26 mouse cellular contexts compared by ENCODE assay signal in the genomic region with DNA sequence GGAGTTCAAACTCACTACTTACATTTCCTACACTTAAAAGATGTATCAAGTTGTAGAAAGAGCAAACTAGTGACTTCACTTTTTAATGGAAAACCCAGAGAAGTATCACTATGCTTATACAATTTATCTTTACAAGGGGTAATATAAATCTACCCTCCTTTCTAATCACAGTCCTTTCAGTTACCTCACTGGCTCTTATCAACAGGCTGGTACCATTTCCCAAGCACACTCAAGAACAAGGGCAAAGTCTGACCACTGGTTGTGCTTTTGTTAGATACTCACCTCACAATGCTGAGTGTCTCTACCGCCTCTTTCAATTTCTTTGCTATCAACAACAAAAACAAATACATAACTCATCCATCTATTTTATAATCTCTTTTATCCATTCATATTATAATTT. TPM values are rescaled to one million over a fixed set of nuclear protein-coding genes. Genes with fewer than 3 reads are reported as not detected.
A peak's percentile ranks its signal among the peaks of the same experiment; 100 is the strongest.
DNase-seq lines count a peak whose midpoint lies in the region; ATAC-seq and TF ChIP-seq lines count a peak whose summit lies in the region.
"Had no signal": no experiment of that assay in that cellular context is flagged by ENCODE, and none has a peak within 500 bp of the region (broad histone marks: within the 10 kb centered on the region; RNA-seq: fewer than 3 reads in every experiment).

No protein-coding gene starts in this region.

- no peak for ATAC-seq in liver, postnatal 0 days
- ATAC-seq in intestine, postnatal 0 days, result peak; percentile 79
- ATAC-seq in stomach, postnatal 0 days (ENCODE audit: low FRiP score, low TSS enrichment), result 0 out of 2 replicates have a peak, but pooled peaks have one; percentile 40
- ATAC-seq: activated CD4-positive, CD25-positive, alpha-beta regulatory T cell, adult 4 months; CD4-positive, CD25-positive, alpha-beta regulatory T cell, adult 4 months; forebrain, embryonic 14.5 days; forebrain, embryonic 16.5 days; Patski had no signal

- no peak overlapping the region for H3K4me3 ChIP-seq in liver, adult 2 months (ENCODE audit: insufficient read depth, low read depth, low read length)
- no peak overlapping the region for H3K4me3 ChIP-seq in liver, postnatal 0 days (ENCODE audit: low read depth, low read length)
- H3K4me3 ChIP-seq in intestine, postnatal 0 days (ENCODE audit: low read depth, low read length), result no peak overlapping the region
- H3K4me3 ChIP-seq in stomach, postnatal 0 days (ENCODE audit: low read depth, low read length), result no peak overlapping the region
- H3K4me3 ChIP-seq: embryonic facial prominence, embryonic 13.5 days; embryonic facial prominence, embryonic 15.5 days; erythroblast, embryonic 14.5 days; forebrain, embryonic 10.5 days; forebrain, embryonic 12.5 days had no signal

- whole genome bisulfite sequencing in liver, adult 2 months, result 94% methylated on average over 1 of the region's 1 CpGs
- whole genome bisulfite sequencing in liver, postnatal 0 days (ENCODE audit: insufficient replicate concordance), result 77% methylated on average over 1 of the region's 1 CpGs
- 46% methylated on average over 1 of the region's 1 CpGs for WGBS in intestine, postnatal 0 days
- 78% methylated on average over 1 of the region's 1 CpGs for WGBS in stomach, postnatal 0 days

- no peaks in the 10 kb centered on the region for H3K79me2 ChIP-seq in liver, adult 2 months (ENCODE audit: control insufficient read depth, insufficient read depth, low read length)

- H3K36me3 ChIP-seq in liver, adult 2 months (ENCODE audit: control insufficient read depth, insufficient read depth, low read length), result peaks cover 25% of the 10 kb centered on the region
- H3K36me3 ChIP-seq in liver, postnatal 0 days (replicated peaks; ENCODE audit: insufficient read depth, low read length), result no peaks in the 10 kb centered on the region
- peaks cover 3% of the 10 kb centered on the region; the same call in 1 of the 2 replicates for H3K36me3 ChIP-seq in intestine, postnatal 0 days (ENCODE audit: control insufficient read depth, insufficient read depth)
- H3K36me3 ChIP-seq in stomach, postnatal 0 days (ENCODE audit: control insufficient read depth, insufficient read depth, low read length), result no peaks in the 10 kb centered on the region
- H3K36me3 ChIP-seq: embryonic facial prominence, embryonic 13.5 days; embryonic facial prominence, embryonic 15.5 days; forebrain, embryonic 10.5 days; forebrain, embryonic 12.5 days; G1E had no signal

- TF ChIP-seq EP300 in liver, postnatal 0 days (IDR thresholded peaks at IDR 0.05; ENCODE audit: low read depth), result no peak
- no peak for TF ChIP-seq EP300 in stomach, postnatal 0 days (optimal IDR thresholded peaks at IDR 0.05)

- DNase-seq in liver, adult 2 months (ENCODE audit: extremely low read depth, low read depth, low spot score), result peak; percentile 26
- DNase-seq in liver, postnatal 0 days, result no peak
- DNase-seq in stomach, postnatal 0 days (ENCODE audit: low spot score), result no peak
- DNase-seq in adrenal gland, postnatal 10 days, result no peak
- DNase-seq in embryo, embryonic 9.5 days (ENCODE audit: extremely low spot score), result no peak
- DNase-seq: adrenal gland, adult 8-10 months; adrenal gland, postnatal 25 days; B cell, adult 2 months; cerebellum, adult 11-12 months; cerebellum, adult 2 months; cerebellum, adult 9-10 months; cerebellum, postnatal 10 days; cerebellum, postnatal 25 days had no signal

- no peaks in the 10 kb centered on the region for H3K27me3 ChIP-seq in liver, adult 2 months (ENCODE audit: control insufficient read depth, insufficient read depth, low read length)
- no peaks in the 10 kb centered on the region for H3K27me3 ChIP-seq in liver, postnatal 0 days (ENCODE audit: insufficient read depth, low read length)
- no peaks in the 10 kb centered on the region for H3K27me3 ChIP-seq in intestine, postnatal 0 days (replicated peaks; ENCODE audit: control insufficient read depth, insufficient read depth, low read length)
- no peaks in the 10 kb centered on the region for H3K27me3 ChIP-seq in stomach, postnatal 0 days (ENCODE audit: control insufficient read depth, insufficient read depth, low read length)
- H3K27me3 ChIP-seq: CH12.LX; embryonic facial prominence, embryonic 13.5 days; embryonic facial prominence, embryonic 15.5 days; forebrain, embryonic 12.5 days; Patski had no signal

- TF ChIP-seq POLR2A in liver, adult 2 months (IDR thresholded peaks at IDR 0.05; ENCODE audit: extremely low read depth, insufficient read depth, low read length), result no peak

- H3K27ac ChIP-seq in liver, adult 2 months (replicated peaks; ENCODE audit: insufficient read depth, low read depth, low read length), result no peak overlapping the region
- H3K27ac ChIP-seq in liver, postnatal 0 days (ENCODE audit: low read depth), result no peak overlapping the region
- H3K27ac ChIP-seq in intestine, postnatal 0 days (ENCODE audit: low read depth, low read length), result peak overlapping the region; percentile 10; the same call in 1 of the 2 replicates
- no peak overlapping the region for H3K27ac ChIP-seq in stomach, postnatal 0 days (replicated peaks)
- H3K27ac ChIP-seq: embryonic facial prominence, embryonic 13.5 days; embryonic facial prominence, embryonic 15.5 days; forebrain, embryonic 10.5 days; forebrain, embryonic 12.5 days had no signal

- no peak overlapping the region for H3K4me2 ChIP-seq in liver, postnatal 0 days (ENCODE audit: low read depth, low read length)
- no peak overlapping the region for H3K4me2 ChIP-seq in intestine, postnatal 0 days (replicated peaks; ENCODE audit: low read depth)
- H3K4me2 ChIP-seq in stomach, postnatal 0 days (replicated peaks; ENCODE audit: low read depth), result no peak overlapping the region
- H3K4me2 ChIP-seq: embryonic facial prominence, embryonic 13.5 days; embryonic facial prominence, embryonic 15.5 days; forebrain, embryonic 12.5 days had no signal

- no peaks in the 10 kb centered on the region for H3K9me3 ChIP-seq in liver, postnatal 0 days (ENCODE audit: low read length)
- no peaks in the 10 kb centered on the region for H3K9me3 ChIP-seq in intestine, postnatal 0 days (ENCODE audit: control insufficient read depth)
- H3K9me3 ChIP-seq in stomach, postnatal 0 days (ENCODE audit: control insufficient read depth, low read length), result no peaks in the 10 kb centered on the region
- H3K9me3 ChIP-seq: embryonic facial prominence, embryonic 13.5 days; embryonic facial prominence, embryonic 15.5 days; forebrain, embryonic 10.5 days; forebrain, embryonic 12.5 days; G1E had no signal

- TF ChIP-seq CTCF in liver, adult 2 months (IDR thresholded peaks at IDR 0.05; ENCODE audit: low read depth, low read length), result no peak
- no peak for TF ChIP-seq CTCF in liver, postnatal 0 days (IDR thresholded peaks at IDR 0.05; ENCODE audit: low read depth)
- no peak for TF ChIP-seq CTCF in intestine, postnatal 0 days (IDR thresholded peaks at IDR 0.05; ENCODE audit: low read depth)
- no peak for TF ChIP-seq CTCF in stomach, postnatal 0 days (IDR thresholded peaks at IDR 0.05; ENCODE audit: low read depth)

- peaks cover 15% of the 10 kb centered on the region for H3K4me1 ChIP-seq in liver, adult 2 months (ENCODE audit: control insufficient read depth, insufficient read depth, low read length)
- 0 out of 2 replicates have a peak, but pooled peaks cover 4% of the 10 kb centered on the region for H3K4me1 ChIP-seq in liver, postnatal 0 days (ENCODE audit: insufficient read depth)
- no peaks in the 10 kb centered on the region for H3K4me1 ChIP-seq in intestine, postnatal 0 days (replicated peaks; ENCODE audit: control insufficient read depth, insufficient read depth, low read length)
- H3K4me1 ChIP-seq in stomach, postnatal 0 days (replicated peaks; ENCODE audit: control insufficient read depth, insufficient read depth), result no peaks in the 10 kb centered on the region
- H3K4me1 ChIP-seq: embryonic facial prominence, embryonic 13.5 days; embryonic facial prominence, embryonic 15.5 days; forebrain, embryonic 10.5 days; forebrain, embryonic 12.5 days had no signal

- H3K9ac ChIP-seq in liver, adult 2 months (ENCODE audit: low read depth, low read length), result no peak overlapping the region
- no peak overlapping the region for H3K9ac ChIP-seq in liver, postnatal 0 days (replicated peaks)
- H3K9ac ChIP-seq in intestine, postnatal 0 days (ENCODE audit: low read depth, low read length), result no peak overlapping the region
- no peak overlapping the region for H3K9ac ChIP-seq in stomach, postnatal 0 days (ENCODE audit: low read length)
- H3K9ac ChIP-seq: embryonic facial prominence, embryonic 13.5 days; embryonic facial prominence, embryonic 15.5 days; forebrain, embryonic 12.5 days had no signal

RNA-seq across cellular contexts. Expression of gene Fam13a, which starts 51.5 kb away (rescaled TPM):
- total RNA-seq in liver, adult 2 months (2014; rRNA removed), result 42.5 and 48.3 TPM in 2 replicates
- polyA plus RNA-seq in liver, adult 2 months (2012; rRNA removed), result 3.2 and 3.4 TPM in 2 replicates
- polyA plus RNA-seq in liver, postnatal 0 days (2015; fragmentation: Nextera tagmentation; extraction: Ambion mirVana), result 1.2 and 1.6 TPM in 2 replicates
- polyA plus RNA-seq in intestine, postnatal 0 days (2015; fragmentation: Nextera tagmentation; extraction: Ambion mirVana), result 49.9 and 57.0 TPM in 2 replicates
- 8.0 and 8.4 TPM in 2 replicates for polyA plus RNA-seq in stomach, postnatal 0 days (2015; fragmentation: Nextera tagmentation; extraction: Ambion mirVana)
- total RNA-seq in adrenal gland, postnatal 10 days (2021), result 100 to 1,000 TPM; 110 to 111 TPM
- polyA plus RNA-seq: activated CD4-positive, CD25-positive, alpha-beta regulatory T cell, adult 4 months; erythroblast, embryonic 14.5 days; G1E had no signal
